Mouse (Mus musculus) midbrain, embryonic 14.5 days (tissue): ENCODE data around the gene Car10. TPM values are rescaled to one million over a fixed set of nuclear protein-coding genes. Genes with fewer than 3 reads are reported as not detected.

Experiments used
- ATAC-seq: fragments of 200-750 bp; cut with Nextera tagmentation; 2 replicates; pipeline ENCODE4 v1.8.0; 2017; ENCODE audit warnings: moderate number of reproducible peaks, moderate library complexity; ENCODE audit not compliant: low FRiP score, low TSS enrichment
- DNase-seq: peaks from one replicate; pipeline ENCODE4 v3.0.0-alpha.2; 2015
- H3K27ac ChIP-seq: fragments of 300-500 bp; sonication (generic); replicated peaks from 2 replicates; pipeline ENCODE4 v1.5.1; 2014; ENCODE audit warnings: mild to moderate bottlenecking, low read depth, low read length, moderate library complexity
- H3K27me3 ChIP-seq: fragments of 300-500 bp; sonication (generic); 2 replicates; pipeline ENCODE4 v1.6.1; 2014; ENCODE audit warnings: low read length, control low read depth, mixed read lengths; ENCODE audit not compliant: control insufficient read depth, insufficient read depth
- H3K36me3 ChIP-seq: fragments of 300-500 bp; sonication (generic); 2 replicates; pipeline ENCODE4 v1.6.1; 2014; ENCODE audit warnings: low read length, control low read depth; ENCODE audit not compliant: control insufficient read depth, insufficient read depth
- H3K4me1 ChIP-seq: fragments of 300-500 bp; sonication (generic); 2 replicates; pipeline ENCODE4 v1.6.1; 2014; ENCODE audit warnings: mild to moderate bottlenecking, antibody characterized with exemption, low read length, control low read depth; ENCODE audit not compliant: control insufficient read depth, insufficient read depth
- H3K4me2 ChIP-seq: fragments of 300-500 bp; sonication (generic); 2 replicates; pipeline ENCODE4 v1.6.1; 2014; ENCODE audit warnings: mild to moderate bottlenecking, low read length, moderate library complexity
- H3K4me3 ChIP-seq: fragments of 300-500 bp; sonication (generic); replicated peaks from 2 replicates; pipeline ENCODE4 v1.5.1; 2014; ENCODE audit warnings: low read depth, low read length
- H3K9ac ChIP-seq: fragments of 300-500 bp; sonication (generic); replicated peaks from 2 replicates; pipeline ENCODE4 v1.6.1; 2014; ENCODE audit warnings: mild to moderate bottlenecking, low read length, moderate library complexity
- H3K9me3 ChIP-seq: fragments of 300-500 bp; sonication (generic); 2 replicates; pipeline ENCODE4 v1.6.1; 2016; ENCODE audit warnings: low read length, control low read depth, mixed read lengths; ENCODE audit not compliant: control insufficient read depth
- WGBS: fragments of 180-500 bp; shearing (Covaris S2); extraction: QIAGEN DNeasy Blood & Tissue Kit; methylation state at CpG from one replicate; pipeline ENCODE4 v1.1.7; 2014; 5-methylcytosine and 5-hydroxymethylcytosine counted together
- polyA plus RNA-seq: library from polyadenylated mRNA; unstranded; fragments of >200 nt; fragmentation: Nextera tagmentation; extraction: Ambion mirVana; gene quantifications from 2 replicates; pipeline ENCODE4 v1.2.1, GENCODE M21; 2014

The Car10 gene
- polyA plus RNA-seq, 1 experiment from 2014 or later = 31.3 TPM

DNA sequence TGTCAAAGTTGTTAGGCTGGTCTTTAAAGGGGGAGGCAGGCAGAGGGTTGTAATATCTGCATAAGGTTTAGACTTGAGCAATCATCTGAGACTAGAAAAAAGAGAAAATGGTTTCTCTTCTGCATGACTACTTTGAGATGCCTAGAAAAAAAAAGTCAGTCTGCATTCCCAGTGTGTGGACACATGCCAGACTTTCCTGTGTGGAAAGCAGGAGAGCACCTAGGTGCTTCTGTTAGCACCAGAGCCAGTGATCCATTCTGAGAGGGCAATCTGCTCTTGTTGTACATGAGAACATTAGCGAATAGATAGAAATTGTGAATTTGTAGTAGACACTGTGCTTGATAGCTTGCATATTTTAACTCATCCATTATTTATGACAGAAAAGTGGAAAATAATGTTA is 40.0 kb downstream of the Car10 start:
- DNase-seq (no peak), ATAC-seq (no peak)
- H3K27ac ChIP-seq = no peak overlapping the region
- no peaks in the 10 kb centered on the region for H3K27me3 ChIP-seq
- H3K36me3 ChIP-seq = no peaks in the 10 kb centered on the region
- WGBS = 97% methylated on average over 1 of the region's 1 CpGs
- no peak overlapping the region for H3K4me2 ChIP-seq
- no peak overlapping the region for H3K9ac ChIP-seq
- no peak overlapping the region for H3K4me3 ChIP-seq
- no peaks in the 10 kb centered on the region for H3K4me1 ChIP-seq
- H3K9me3 ChIP-seq = no peaks in the 10 kb centered on the region

DNA sequence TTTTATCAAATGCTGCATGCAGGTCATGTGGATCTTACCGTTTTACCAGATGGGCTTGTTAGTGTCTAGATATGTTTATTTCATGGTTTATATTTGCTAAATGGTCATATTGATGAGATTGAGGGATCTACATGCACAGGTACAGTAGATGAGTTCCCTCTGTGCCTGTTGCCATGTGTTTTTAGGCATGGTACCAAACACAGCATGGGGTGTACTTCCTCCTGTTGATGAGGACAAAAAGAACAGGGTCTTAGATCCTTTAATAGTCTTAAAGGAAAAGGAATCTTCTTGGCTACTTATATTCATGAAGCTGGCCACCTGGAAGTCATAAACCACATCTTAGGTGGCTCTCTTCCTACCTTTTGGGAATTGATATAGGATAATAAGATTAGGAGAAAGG is 43.9 kb downstream of the Car10 start:
- no peaks in the 10 kb centered on the region for H3K27me3 ChIP-seq
- no peak overlapping the region for H3K9ac ChIP-seq
- H3K4me1 ChIP-seq = no peaks in the 10 kb centered on the region
- no peak overlapping the region for H3K4me3 ChIP-seq
- H3K4me2 ChIP-seq = no peak overlapping the region
- no peak for ATAC-seq
- WGBS = 82% methylated on average over 1 of the region's 1 CpGs
- H3K27ac ChIP-seq = no peak overlapping the region
- no peaks in the 10 kb centered on the region for H3K9me3 ChIP-seq
- no peaks in the 10 kb centered on the region for H3K36me3 ChIP-seq
- no peak for DNase-seq

DNA sequence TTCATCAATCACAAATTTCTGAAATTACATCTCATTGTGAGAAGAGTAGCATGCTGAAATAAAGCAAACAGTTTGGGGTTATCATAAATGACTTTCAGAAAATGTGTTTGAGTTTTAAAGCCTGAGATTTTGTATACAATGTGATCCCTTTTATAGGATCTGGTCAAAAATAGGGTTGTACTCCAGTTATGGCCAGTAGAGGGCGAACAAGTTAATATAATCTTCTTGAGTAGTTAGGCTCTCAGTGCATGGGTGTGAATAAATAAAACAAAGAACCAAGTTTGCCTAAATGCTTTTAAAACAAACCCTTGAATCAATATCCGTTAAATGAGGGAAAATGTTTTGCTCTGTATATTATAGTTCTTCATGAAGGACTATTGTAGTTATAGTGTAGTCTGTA is 46.7 kb downstream of the Car10 start:
- no peak overlapping the region for H3K4me3 ChIP-seq
- ATAC-seq (no peak), DNase-seq (peak; percentile 86)
- no peak overlapping the region for H3K9ac ChIP-seq
- H3K27ac ChIP-seq = no peak overlapping the region
- no peaks in the 10 kb centered on the region for H3K27me3 ChIP-seq
- no peaks in the 10 kb centered on the region for H3K4me1 ChIP-seq
- no peaks in the 10 kb centered on the region for H3K36me3 ChIP-seq
- 20% methylated on average over 2 of the region's 2 CpGs for whole genome bisulfite sequencing
- H3K9me3 ChIP-seq = no peaks in the 10 kb centered on the region
- H3K4me2 ChIP-seq = no peak overlapping the region

DNA sequence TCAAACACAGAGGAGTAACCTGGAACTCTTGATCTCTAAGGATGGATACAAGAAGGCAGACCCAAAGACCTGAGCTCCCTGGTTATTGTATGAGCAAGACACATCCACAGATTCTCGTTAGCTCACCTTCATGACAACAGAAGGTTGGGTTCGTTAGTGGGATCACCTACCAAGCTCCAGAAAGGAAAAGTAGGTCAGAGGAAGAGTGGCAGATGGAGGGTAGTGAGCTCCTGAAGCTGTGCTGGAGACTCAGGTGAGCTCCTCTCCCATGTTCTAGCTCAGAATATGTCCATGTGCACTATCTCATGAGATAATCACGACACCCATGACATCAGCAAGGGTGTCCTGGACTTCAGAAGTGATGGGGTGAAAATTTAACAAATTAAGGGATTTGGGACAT is 57.1 kb downstream of the Car10 start:
- no peaks in the 10 kb centered on the region for H3K27me3 ChIP-seq
- H3K36me3 ChIP-seq = no peaks in the 10 kb centered on the region
- no peak overlapping the region for H3K27ac ChIP-seq
- DNase-seq (no peak), ATAC-seq (no peak)
- no peaks in the 10 kb centered on the region for H3K4me1 ChIP-seq
- 69% methylated on average over 3 of the region's 3 CpGs for WGBS
- H3K9ac ChIP-seq = no peak overlapping the region
- H3K9me3 ChIP-seq = no peaks in the 10 kb centered on the region
- no peak overlapping the region for H3K4me2 ChIP-seq
- no peak overlapping the region for H3K4me3 ChIP-seq

DNA sequence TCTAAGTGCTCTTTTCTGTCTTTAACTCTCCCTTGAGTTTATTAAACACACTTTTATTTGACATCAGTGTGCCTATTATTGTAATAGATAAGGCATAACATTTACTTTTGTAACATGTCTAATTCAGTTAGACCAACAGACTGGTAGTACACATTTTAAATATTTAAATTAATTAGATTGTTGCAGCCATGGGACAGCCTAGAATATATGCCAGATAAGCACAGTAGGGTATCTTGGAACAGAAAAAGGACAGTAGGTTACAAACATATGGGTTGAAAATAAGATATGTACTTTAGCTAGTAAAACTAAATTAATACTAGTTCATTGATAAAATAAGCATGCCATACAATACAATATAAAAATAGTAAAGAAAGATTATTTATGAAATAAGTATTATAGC is 74.6 kb downstream of the Car10 start:
- Histone ChIP-seq H3K27ac (no peak overlapping the region), H3K9ac (no peak overlapping the region), H3K36me3 (no peaks in the 10 kb centered on the region), H3K4me1 (no peaks in the 10 kb centered on the region), H3K27me3 (no peaks in the 10 kb centered on the region), H3K4me2 (no peak overlapping the region), H3K4me3 (no peak overlapping the region), H3K9me3 (no peaks in the 10 kb centered on the region)
- no peak for ATAC-seq
- DNase-seq = no peak

DNA sequence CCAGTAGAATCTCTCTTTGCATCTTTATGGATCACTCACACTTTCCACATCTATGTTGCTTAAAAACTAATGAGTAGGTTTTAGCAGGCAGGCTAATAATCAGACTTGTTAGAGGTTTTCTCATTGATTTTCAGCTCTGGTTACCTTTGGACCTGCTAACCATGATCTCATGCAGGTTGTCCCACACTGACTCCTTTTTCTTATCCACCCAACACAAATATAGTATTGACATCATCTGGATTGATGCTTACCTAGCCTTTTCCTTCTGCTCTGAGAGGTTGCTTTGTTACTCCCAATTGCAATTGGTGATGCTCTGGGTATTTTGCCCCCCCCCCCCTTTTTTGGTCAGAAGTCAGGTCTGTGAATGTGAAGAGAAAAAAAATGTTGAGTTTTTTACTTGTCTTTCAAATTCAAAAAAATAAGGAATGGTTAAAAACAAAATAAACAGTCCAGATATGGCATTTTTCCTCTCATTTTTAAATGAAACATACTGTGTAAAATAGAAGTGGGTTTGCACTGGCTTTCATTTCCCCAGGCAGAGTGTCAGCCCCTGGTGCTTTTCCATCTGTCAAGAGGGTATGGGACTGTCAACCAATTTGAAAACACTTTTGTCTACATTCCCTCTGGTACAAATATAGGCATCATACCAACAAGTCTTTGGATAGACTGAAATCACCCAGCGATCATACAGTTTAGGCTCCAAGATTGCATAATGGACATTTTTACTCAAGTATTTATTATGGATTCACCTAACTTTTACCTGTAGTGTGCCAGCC is 75.9 kb downstream of the Car10 start:
- Histone ChIP-seq H3K36me3 (no peaks in the 10 kb centered on the region), H3K4me2 (no peak overlapping the region), H3K4me3 (no peak overlapping the region), H3K27ac (no peak overlapping the region), H3K27me3 (no peaks in the 10 kb centered on the region), H3K4me1 (no peaks in the 10 kb centered on the region), H3K9me3 (no peaks in the 10 kb centered on the region), H3K9ac (no peak overlapping the region)
- DNase-seq (no peak), ATAC-seq (no peak)
- WGBS = 96% methylated on average over 1 of the region's 1 CpGs

DNA sequence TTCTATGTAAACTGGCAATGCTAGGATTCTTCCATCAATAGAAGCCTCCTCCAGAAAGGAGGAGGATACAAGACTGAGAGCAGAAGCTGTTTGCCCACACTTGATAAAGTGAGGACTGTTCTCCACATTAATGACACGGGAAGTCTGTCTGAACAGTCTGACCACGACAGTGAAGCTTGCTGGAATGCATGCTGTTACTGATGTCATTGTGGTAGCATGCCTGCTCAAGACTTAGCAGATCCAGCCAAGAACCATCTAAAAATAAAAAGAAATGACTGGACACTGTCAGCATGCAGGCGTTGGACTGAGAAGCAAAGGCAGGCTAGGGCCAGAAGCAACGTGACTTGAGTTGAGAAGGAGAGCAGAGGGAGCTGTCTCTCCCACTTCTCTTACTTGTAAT is 87.6 kb downstream of the Car10 start:
- no peak overlapping the region for H3K27ac ChIP-seq
- H3K4me3 ChIP-seq = no peak overlapping the region
- H3K27me3 ChIP-seq = no peaks in the 10 kb centered on the region
- no peaks in the 10 kb centered on the region for H3K9me3 ChIP-seq
- 83% methylated on average over 4 of the region's 4 CpGs for WGBS
- H3K9ac ChIP-seq = no peak overlapping the region
- H3K4me2 ChIP-seq = no peak overlapping the region
- no peak for DNase-seq
- no peak for ATAC-seq
- H3K36me3 ChIP-seq = no peaks in the 10 kb centered on the region
- no peaks in the 10 kb centered on the region for H3K4me1 ChIP-seq

DNA sequence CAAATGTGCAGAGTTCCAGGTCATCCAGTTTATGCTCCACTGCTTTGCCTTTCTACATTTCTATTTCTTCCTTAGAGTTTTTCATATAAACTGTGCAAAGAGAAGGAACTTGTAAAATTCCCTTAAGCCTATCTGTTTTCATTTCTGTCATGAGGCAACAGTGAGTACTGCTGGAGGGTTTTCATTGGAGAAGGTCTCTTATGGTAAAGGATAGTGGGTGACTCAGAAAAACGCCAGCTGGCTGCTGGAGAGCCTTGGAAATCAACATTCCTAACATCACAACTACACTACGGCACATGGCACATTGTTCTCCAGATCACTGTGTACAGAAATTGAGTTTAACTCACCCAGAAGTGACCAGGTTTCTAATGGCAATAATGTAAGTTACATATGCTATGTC is 88.3 kb downstream of the Car10 start:
- Histone ChIP-seq H3K9me3 (no peaks in the 10 kb centered on the region), H3K27ac (no peak overlapping the region), H3K4me2 (no peak overlapping the region), H3K9ac (no peak overlapping the region), H3K36me3 (no peaks in the 10 kb centered on the region), H3K4me1 (no peaks in the 10 kb centered on the region), H3K27me3 (no peaks in the 10 kb centered on the region), H3K4me3 (no peak overlapping the region)
- WGBS = 77% methylated on average over 2 of the region's 2 CpGs
- ATAC-seq = no peak
- DNase-seq = no peak

DNA sequence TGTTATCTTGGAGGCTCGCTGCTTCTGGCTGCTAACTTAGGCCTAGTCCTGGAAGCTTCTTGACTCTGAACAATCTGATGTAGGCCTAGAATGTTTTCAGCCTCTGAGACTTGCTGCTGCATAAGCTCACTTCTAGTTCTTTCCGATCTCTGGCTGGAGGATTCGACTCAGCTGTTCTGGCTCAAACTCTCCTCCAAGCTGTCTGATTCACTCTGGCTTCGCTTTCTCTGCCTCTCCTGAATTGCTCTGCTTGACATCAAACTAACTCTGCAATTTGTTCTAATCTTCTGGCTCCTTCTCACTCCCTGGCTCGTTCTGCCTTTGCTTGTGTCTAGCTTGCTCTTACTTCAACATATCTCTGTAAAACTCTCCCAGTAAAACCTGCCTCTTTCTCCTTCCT is 90.8 kb downstream of the Car10 start:
- no peak overlapping the region for H3K4me2 ChIP-seq
- no peak for DNase-seq
- 91% methylated on average over 5 of the region's 5 CpGs for WGBS

More for the DNA sequence above, 90.8 kb downstream of the Car10 start:
- H3K4me1 ChIP-seq = no peaks in the 10 kb centered on the region
- no peaks in the 10 kb centered on the region for H3K9me3 ChIP-seq
- no peaks in the 10 kb centered on the region for H3K36me3 ChIP-seq
- no peak overlapping the region for H3K27ac ChIP-seq
- no peak for ATAC-seq
- no peak overlapping the region for H3K4me3 ChIP-seq
- no peaks in the 10 kb centered on the region for H3K27me3 ChIP-seq
- no peak overlapping the region for H3K9ac ChIP-seq
